Comparison of ENCODE assay signal across 8 mouse cellular contexts in the genomic region with DNA sequence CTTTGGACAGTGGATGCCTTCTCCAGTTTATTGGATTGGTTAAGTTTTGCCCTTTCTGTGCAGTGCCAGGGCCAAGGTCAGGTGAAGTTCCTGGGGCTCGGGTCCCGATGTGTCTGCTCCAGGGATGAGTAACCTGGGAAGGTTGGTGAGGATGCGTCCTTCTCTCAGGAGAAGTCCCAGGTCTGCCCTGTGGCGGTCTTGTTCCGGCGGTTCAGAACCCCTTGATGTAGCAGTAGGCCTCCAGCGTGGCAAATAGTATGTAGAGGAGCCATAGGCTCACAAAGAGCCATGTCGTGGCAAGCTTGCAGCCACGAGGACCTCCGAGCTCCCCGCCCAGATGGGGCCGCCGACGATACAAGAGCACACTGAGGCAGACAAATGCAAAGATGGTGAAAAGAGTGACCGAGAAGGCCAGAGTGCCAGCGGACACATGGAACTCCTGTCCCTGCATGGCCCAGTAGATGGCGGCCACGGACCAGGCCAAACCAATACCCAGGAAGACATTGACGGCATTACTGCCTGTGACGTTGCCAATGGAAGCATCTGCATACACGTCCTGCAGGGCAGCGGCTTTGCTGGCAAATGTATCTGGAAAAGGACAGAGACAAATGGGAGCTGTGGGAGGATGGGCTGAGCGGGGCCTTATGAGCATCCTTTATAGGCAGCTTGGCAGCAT.
DNase-seq lines count a peak whose midpoint lies in the region; ATAC-seq and TF ChIP-seq lines count a peak whose summit lies in the region.

No protein-coding gene starts in this region.

- no peak for ATAC-seq in Patski
- ATAC-seq in cerebellum, adult (ENCODE audit: insufficient number of reproducible peaks, low FRiP score, low TSS enrichment), result peak; percentile 94
- peak; percentile 86 for ATAC-seq in forebrain, embryonic 15.5 days (replicated peaks)
- ATAC-seq in hindbrain, embryonic 12.5 days (ENCODE audit: low FRiP score), result peak; percentile 78; the same call in 1 of the 2 replicates

- no peaks in the 10 kb centered on the region for H3K9me3 ChIP-seq in forebrain, embryonic 15.5 days
- no peaks in the 10 kb centered on the region for H3K9me3 ChIP-seq in hindbrain, embryonic 12.5 days (replicated peaks)

- no peak overlapping the region; the same call in 1 of the 2 replicates for H3K4me2 ChIP-seq in forebrain, embryonic 15.5 days (replicated peaks)
- peak overlapping the region; percentile 36 for H3K4me2 ChIP-seq in hindbrain, embryonic 12.5 days (replicated peaks)

- no peaks in the 10 kb centered on the region for H3K36me3 ChIP-seq in forebrain, embryonic 15.5 days
- no peaks in the 10 kb centered on the region for H3K36me3 ChIP-seq in hindbrain, embryonic 12.5 days

- TF ChIP-seq CTCF in Patski (IDR thresholded peaks at IDR 0.05), result peak; percentile 81

- WGBS in forebrain, embryonic 15.5 days, result 29% methylated on average over 23 of the region's 23 CpGs
- WGBS in hindbrain, embryonic 12.5 days, result 33% methylated on average over 23 of the region's 23 CpGs

- H3K27ac ChIP-seq in forebrain, embryonic 15.5 days (replicated peaks), result no peak overlapping the region
- H3K27ac ChIP-seq in hindbrain, embryonic 12.5 days, result no peak overlapping the region

- no peak overlapping the region for H3K9ac ChIP-seq in forebrain, embryonic 15.5 days (replicated peaks)
- no peak overlapping the region for H3K9ac ChIP-seq in hindbrain, embryonic 12.5 days

- H3K4me1 ChIP-seq in forebrain, embryonic 15.5 days, result no peaks in the 10 kb centered on the region
- peaks cover 7% of the 10 kb centered on the region for H3K4me1 ChIP-seq in hindbrain, embryonic 12.5 days

- CTCF ChIA-PET in Patski (lab: Charles Lee), result no interaction called here

- no peak for DNase-seq in Patski (ENCODE audit: low read depth, low spot score)
- peak; percentile 73 for DNase-seq in left cerebral cortex, adult 11 months (ENCODE audit: low spot score)
- peak; percentile 68 to 70 for DNase-seq in lung, postnatal 4 days
- peak; percentile 66 to 71 for DNase-seq in right cerebral cortex, postnatal 36 days (ENCODE audit: low spot score in 2 of 2)
- no peak for DNase-seq in spleen, adult 18-20 months

- in situ Hi-C loops in Patski (cut with MboI; ENCODE audit: low pct_unique_long_range_greater_than_20kb), result loop anchor here (10.0 to 25.0 kb wide), 2 partner anchors 205 to 437 kb away; a partner anchor contains a TSS

- peaks cover 58% of the 10 kb centered on the region for H3K27me3 ChIP-seq in Patski
- H3K27me3 ChIP-seq in forebrain, embryonic 15.5 days, result no peaks in the 10 kb centered on the region
- no peaks in the 10 kb centered on the region for H3K27me3 ChIP-seq in hindbrain, embryonic 12.5 days

- POLR2A ChIA-PET in Patski (lab: Charles Lee), result no interaction called here

- H3K4me3 ChIP-seq in forebrain, embryonic 15.5 days, result no peak overlapping the region
- H3K4me3 ChIP-seq in hindbrain, embryonic 12.5 days, result no peak overlapping the region

Comparison
In these comparisons a context has a peak if more than half of its experiments do, and no peak if none do; other contexts are left out.
1. DNase-seq: peak in left cerebral cortex, adult 11 months (single experiment), lung, postnatal 4 days (2 of 2) and right cerebral cortex, postnatal 36 days (2 of 2); none in Patski (single experiment) and spleen, adult 18-20 months (0 of 2).